Mouse (Mus musculus): ENCODE data around the gene Dnajc19.

Gene Dnajc19

GRCm38 (mm10) chr3:34030601-34031000, 50.5 kb downstream of the Dnajc19 start:
- DNase-seq (ENCODE audit: low read depth, low spot score), result no peak

GRCm38 (mm10) chr3:34028935-34029334, 52.2 kb downstream of the Dnajc19 start:
- DNase-seq (ENCODE audit: low read depth, low spot score), result no peak

DNA sequence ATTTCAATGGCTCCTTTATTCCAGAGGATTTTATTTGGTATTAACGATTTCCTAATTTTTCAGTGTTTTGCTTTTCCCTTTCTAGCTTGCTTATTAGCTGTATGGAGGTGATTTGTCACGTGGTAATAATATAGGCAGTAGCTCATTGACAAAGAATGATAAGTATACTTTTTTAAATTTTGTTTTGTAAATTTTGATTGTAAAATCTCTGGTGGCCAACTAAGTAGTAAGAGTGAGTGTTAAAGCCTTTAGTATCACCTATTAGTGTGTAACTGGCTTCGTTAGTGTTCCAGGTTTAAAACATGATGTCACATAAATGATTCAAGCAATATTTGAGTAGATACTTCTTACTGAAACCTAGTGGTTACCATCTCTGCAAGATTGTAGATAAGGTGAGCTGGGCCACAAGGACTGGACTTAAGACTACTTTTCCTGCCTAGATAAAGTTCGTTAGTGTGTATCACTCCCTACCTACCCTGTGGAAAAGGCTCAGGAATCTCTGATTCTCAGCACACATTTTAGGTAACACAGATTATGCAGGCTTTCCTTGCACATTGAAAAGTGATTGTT, 59.8 kb downstream of the Dnajc19 start:
- DNase-seq (ENCODE audit: low read depth, low spot score), result peak; percentile 11

DNA sequence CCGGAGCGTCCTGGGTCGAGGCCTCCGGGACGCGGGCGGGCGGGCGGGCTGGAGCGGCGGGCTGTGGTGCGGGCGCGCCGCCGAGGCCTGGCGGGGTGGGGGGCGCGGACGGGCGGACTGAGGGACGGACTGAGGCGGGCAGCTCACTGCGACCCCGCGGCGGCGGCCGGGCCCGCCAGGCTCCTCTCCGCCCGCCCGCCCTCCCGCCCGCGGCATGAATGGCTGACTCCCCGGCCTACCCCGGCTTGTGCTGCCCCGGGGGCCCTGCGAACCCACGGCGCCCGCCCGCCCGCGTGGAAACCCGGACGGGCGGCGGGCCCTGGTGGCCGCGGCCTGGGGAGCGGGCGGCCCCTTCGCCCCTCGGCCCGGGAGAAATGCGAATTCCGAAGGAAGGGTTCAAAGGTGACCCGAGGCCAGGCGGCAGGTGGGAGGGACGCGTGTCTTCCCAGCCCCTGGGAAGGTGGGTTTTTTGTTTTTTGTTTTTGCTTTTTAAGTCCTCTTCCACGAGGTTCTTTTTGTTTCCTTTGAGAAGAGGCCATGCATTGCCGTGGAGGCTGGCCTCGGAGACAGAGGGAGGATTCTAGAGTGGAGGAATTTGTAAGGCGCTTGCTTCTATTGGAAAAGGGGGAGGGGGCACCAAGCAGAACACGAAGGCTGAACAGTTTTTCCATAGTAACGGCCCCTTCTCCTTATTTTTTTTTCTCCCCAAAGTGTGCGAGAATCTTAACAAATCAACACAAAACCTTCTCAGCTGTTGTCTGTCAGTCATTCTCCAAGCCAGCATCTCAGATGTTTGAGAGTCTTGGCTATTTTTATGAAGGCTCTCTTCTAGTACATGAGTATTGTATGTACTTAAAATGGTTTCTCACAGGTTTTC, 60.5 kb downstream of the Dnajc19 start:
- peak; percentile 13 for DNase-seq (ENCODE audit: low read depth, low spot score)

DNA sequence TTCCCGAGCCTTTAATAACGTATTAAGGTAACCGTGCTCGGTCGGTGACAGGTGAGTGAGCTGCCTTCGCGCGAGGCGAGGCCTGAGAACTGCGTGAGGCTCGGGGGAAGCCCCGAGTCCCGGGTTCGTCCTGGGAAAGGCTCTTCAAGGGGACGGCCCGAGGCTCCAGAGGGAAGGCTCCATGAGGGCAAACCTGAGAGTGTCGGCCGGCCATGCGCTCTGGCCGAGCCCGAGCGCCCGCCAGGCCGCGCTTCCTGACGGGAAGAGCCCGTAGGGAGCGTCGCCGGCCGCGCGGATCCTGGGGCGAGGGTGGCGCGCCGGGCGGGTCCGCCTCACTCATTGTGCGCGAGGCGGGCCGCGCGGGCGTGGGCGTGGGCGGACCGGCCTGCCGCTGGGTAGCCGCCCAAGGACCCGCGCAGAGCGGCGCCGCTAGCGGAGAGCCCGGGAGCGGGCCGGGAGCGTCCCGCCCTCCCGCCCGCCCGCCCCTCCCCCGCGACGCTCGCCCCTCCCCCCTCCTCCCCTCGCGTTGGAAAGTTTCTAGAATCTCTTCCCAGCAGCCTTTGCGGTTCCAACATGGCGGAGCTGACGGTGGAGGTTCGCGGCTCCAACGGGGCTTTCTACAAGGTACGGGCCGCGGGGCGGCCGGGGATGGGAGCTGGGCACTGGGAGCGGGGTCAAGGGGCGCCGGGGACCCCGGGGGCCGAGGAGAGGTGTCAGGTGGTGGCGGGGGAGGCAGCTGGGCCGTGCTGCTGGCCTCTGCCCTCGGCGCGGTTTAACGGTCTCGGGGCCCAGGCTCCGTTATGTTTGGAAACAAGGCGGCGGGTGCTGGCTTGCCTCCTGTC, 61.4 kb downstream of the Dnajc19 start, which contains the start of gene Fxr1:
Gene Fxr1 (plus strand): TSS at position 404 of the 842 bp plus-strand sequence.
- DNase-seq (ENCODE audit: low read depth, low spot score), result peak; percentile 77

DNA sequence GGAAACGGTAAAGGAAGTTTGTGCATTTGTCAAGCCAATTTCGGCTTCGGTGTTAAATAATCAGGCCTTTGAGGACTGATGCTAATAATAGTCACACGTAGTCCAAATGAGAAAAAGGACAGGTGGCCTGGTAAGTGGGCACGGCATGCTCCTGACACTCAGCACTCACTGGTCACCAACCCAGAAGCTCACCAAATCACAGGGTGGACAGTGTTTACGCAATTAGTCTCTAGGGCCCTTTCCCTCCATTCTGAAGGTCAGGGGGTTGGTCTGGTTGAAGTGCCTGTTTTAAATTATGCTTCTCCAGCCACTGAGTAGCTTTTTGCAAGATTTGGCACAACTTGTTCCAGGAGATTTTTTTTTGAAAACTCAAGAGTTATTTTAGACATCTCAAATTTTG, 72.9 kb downstream of the Dnajc19 start:
- DNase-seq (ENCODE audit: low read depth, low spot score), result no peak

DNA sequence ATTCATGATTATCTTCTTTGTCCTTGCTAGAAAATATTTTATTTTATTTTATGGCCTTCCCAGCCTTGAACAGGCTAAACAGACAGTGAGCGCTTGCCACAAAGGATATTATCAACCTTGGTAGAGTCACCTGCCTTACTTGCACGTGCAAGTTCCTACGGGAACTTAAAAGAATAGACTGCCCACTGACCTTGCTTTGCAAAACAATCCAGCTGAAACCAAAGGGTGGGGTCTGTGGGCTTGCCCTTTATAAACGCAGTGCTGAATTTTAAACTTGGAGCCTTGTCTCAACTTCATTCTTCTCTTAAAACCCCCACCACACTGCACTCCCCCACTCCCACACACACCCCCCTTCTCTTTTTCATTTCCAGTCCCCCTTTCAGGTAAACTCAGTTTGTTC, 73.5 kb downstream of the Dnajc19 start:
- DNase-seq (ENCODE audit: low read depth, low spot score), result no peak

DNA sequence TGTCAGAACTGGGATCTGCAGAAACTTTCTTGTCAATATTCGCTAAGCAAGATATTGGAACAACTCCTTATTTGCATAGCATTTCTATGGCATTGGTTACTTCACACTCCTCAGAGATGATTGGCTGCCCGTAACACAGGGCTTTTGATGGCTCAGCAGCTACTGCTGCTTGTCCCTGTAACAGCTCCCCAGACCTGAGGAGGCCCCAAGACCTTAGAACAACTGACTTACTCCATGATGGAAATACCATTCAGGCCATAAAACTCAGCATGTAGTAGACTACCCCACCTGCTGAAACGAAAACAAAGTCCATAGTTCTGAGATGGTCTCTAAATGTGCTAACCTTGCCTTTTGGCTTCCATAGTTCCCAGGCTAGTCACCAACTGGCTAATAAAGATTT, 74.3 kb downstream of the Dnajc19 start:
- no peak for DNase-seq (ENCODE audit: low read depth, low spot score)

DNA sequence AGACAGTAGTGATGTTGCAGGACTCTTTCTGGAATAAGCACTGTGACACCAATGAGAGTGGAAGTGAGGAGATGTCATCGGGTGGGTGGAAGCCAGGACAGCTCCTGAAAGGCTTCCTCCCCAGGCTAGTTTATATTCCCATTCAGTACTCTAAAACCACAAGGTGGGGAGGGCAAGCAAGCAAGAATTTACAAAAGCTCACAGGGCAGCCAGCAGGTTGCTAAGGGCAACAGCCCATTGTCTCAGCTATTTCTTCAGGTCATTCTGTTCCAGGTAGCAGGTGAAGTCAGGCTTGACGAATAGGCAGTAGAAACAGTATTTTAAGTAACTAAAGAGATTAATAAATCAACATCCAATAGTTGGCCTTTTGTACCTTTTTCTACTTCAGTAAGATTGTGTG, 74.8 kb downstream of the Dnajc19 start:
- DNase-seq (ENCODE audit: low read depth, low spot score), result no peak

Measured in c-Kit-negative CD71-positive TER-119-positive erythroid progenitor cells, embryonic 14.5 days (primary cell).